Mouse (Mus musculus): ENCODE results near the gene Tatdn3.

The Tatdn3 gene

GRCm38 (mm10) chr1:191062781-191063485, at the start of gene Tatdn3, which contains the start of gene Nsl1:
TSS of gene Tatdn3 (minus strand) at chr1:191062932.
TSS of gene Nsl1 (plus strand) at chr1:191063012.
- DNase-seq (ENCODE audit: low spot score in 2 of 2): peak; percentile 83 to 95

- DNase-seq (ENCODE audit: low spot score in 2 of 2): no peak
Measured at GRCm38 (mm10) chr1:191111146-191111545, 48.4 kb upstream of the Tatdn3 start.

- no peak for DNase-seq (ENCODE audit: low spot score in 2 of 2)
Measured at GRCm38 (mm10) chr1:191109907-191110306, 47.2 kb upstream of the Tatdn3 start.

DNA sequence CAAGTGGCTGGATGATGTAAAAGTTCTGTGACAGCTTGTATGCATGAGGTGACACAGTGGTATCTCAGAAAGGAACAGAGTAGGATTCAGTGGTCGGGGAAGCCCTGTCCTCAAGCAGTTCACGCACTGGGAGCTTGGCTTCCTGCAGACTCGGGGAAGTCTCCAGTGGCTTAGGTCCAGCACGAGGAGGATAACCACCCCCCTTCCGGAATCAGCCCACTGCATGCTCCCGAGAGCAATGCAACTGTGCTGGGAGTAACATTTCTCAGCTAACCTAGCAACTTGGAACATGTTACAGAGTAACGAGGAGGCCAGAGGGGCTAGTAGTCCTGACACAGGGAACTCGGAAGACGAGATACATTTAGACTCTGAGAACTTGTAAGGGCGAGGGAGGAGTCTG, 44.6 kb upstream of the Tatdn3 start:
- no peak for DNase-seq (ENCODE audit: low spot score in 2 of 2)

DNA sequence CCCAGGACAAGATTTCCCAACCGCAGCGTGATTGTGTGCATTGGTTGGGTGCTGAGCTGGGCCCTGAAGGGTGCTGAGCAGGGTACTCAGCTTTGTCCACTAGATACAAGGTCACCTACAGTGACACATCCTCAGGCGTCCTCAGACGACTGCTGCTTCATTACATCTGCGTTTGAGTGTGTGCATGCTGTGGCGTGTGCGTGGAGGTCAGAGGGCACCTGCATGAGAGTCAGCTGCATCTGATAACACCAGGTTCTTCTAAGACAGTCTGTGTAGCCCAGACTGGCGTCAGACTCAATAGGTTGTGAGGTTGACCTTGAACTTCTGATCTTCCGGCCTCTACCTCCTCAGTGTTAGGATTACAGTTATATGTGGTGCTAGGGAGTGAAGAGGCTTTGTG, 42.5 kb upstream of the Tatdn3 start:
- DNase-seq (ENCODE audit: low spot score in 2 of 2): no peak

DNA sequence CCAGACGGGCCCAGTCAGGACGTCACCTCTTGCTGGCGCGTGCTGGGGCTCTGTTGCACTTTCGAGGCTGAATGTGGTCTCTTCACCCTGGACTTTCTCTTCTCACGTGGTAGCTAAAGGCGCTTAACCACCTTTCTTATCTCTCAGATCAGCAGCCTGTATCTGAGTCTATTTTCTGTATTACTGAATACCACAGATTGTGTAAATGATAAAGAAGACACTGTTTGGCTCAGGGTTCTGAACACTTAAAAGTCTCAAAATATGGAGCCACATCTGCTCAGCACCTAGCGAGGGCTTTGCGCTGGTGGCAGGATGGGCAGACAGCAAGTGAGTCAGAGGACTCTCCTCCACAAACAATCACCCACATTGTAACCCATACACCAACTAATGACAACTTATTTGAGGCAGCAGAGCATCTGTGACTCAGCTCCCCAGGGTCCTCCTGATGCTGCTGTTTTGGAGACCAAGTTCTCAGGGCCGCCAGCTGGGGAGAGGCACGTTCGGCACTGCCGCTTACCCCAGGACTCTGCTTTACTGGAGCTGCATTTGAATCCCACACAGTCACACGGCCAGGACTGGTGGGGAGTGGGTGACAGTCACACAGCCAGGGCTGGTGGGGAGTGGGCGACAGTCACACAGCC, 40.1 kb upstream of the Tatdn3 start:
- no peak for DNase-seq (ENCODE audit: low spot score in 2 of 2)

DNA sequence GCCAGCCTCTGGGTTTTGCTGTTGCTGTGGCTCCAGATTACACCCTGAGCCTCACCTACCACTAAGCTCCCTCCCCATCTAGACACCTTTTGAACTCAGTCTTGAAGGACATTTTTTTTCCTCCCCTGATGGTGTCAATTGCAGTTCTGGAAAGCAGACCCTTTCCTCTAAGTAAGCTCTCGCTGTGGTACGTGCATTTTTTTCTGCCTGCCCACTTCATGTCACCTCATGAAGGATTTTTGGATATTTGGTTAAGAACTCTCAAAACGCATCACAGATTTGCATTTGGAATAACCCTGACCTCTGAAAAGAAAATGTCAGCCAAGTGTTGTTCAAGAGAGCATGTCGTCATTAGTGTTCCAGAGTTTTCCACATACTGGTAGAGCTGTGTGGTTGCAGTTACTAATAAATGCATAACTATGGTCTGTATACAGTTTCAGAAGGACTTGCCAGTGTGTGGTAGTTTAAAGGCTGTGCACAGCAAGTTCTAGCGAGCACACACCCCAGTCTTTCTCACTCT, 37.1 kb upstream of the Tatdn3 start:
- DNase-seq (ENCODE audit: low spot score in 2 of 2): no peak

DNA sequence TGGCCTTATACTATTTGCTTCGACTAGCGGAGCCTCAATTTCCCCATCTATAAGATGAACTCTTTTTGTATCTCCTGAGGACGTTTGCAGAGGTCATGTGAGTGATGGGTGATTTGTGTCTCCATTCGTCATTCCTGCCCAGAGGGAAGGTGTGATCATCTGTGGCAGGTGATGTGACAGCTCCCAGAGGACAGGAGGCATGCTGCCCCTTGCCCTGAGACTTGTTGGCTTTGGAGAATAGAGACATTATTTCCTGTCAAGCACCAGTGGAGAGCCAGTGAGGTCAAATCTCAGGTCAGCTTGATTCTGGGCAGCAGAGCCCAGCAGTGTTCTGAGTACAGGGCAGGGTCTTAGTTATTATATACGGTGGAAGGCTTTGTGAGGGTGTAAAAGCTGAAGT, 36.4 kb upstream of the Tatdn3 start:
- DNase-seq (ENCODE audit: low spot score in 2 of 2): no peak

GRCm38 (mm10) chr1:191097802-191098747, 35.3 kb upstream of the Tatdn3 start, which contains the start of gene Batf3:
TSS of gene Batf3 (plus strand) at chr1:191097847.
- DNase-seq (ENCODE audit: low spot score in 2 of 2): peak in 1 of 2 experiments; percentile 33

- peak in 1 of 2 experiments; percentile 25 for DNase-seq (ENCODE audit: low spot score in 2 of 2)
Measured at GRCm38 (mm10) chr1:191096871-191097681, 34.3 kb upstream of the Tatdn3 start.

GRCm38 (mm10) chr1:191095019-191095418, 32.3 kb upstream of the Tatdn3 start:
- no peak for DNase-seq (ENCODE audit: low spot score in 2 of 2)

GRCm38 (mm10) chr1:191093578-191093977, 30.8 kb upstream of the Tatdn3 start:
- DNase-seq (ENCODE audit: low spot score in 2 of 2): no peak

DNA sequence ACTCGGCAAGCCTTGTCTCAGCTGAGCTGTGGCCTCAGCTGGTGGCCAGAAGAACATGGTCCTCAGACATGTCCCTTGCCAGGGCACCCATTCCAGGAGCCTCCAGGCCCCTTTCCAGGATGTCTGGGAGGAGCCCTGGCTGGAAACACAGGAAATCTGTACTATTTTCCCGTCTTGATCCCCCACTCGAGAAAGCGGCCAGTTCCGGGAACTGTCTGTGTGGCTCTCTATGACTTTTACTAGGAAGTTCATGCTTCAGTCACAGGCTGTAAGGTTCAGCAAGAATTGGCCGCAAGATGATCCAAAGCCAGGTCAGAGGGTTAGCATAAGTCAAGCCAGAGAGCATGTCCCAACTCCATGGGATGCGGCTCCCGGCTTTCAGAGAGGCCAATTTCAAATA, 29.3 kb upstream of the Tatdn3 start:
- DNase-seq (ENCODE audit: low spot score in 2 of 2): no peak

- no peak for DNase-seq (ENCODE audit: low spot score in 2 of 2)
Measured at GRCm38 (mm10) chr1:191089355-191089754, 26.6 kb upstream of the Tatdn3 start.

GRCm38 (mm10) chr1:191087955-191088354, 25.2 kb upstream of the Tatdn3 start:
- no peak for DNase-seq (ENCODE audit: low spot score in 2 of 2)

GRCm38 (mm10) chr1:191086960-191087359, 24.2 kb upstream of the Tatdn3 start:
- DNase-seq (ENCODE audit: low spot score in 2 of 2): no peak

- DNase-seq (ENCODE audit: low spot score in 2 of 2): no peak
Measured at GRCm38 (mm10) chr1:191086304-191086878, 23.7 kb upstream of the Tatdn3 start.

DNA sequence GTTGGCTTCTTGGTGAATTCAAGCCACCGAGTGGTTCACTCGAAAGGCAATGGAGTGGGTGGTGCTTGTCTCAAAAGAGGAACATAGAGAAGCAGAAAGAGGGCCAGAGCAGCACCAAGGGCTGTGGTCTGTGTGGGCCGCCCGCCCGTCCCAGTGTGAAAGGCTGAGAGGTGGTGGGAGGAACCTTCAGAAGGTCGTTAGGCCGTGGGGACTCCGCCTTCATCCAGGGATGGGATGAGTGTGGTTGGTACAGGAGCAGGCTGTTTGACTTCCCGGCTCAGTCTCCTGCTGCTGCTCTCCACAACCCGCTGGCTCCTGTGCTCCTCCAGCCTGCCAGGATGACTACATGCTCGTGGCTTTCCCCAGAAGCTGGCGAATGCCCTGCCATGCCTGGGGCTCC, 22.9 kb upstream of the Tatdn3 start:
- DNase-seq (ENCODE audit: low spot score in 2 of 2): no peak

DNA sequence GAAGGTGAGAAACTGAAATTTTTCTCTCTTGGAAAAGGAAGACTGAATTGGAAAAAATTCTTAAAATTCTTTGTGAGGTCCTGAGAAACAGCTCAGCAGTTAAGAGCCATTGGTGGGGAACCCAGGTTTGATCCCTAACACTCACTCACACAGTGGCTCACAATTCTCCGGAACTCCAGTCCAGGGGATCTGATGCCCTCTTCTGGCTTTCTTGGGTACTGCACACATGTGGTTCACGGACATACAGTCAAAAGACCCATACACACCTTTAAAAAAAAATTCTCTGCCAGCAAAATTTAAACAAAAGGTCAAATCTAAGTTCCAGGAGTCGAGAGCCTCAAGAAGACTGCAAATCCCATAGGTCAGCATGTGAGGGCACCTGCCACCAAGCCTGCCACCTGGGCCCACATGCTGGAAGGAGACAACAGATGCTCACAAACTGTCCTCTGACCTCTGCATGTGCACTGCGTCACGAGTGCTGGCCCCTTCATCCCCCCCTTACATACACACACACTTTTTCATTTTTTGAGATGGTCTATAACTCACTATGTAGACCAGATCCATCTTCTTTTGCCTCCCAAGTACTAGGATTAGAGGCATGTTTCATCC, 22.3 kb upstream of the Tatdn3 start:
- DNase-seq (ENCODE audit: low spot score in 2 of 2): no peak

GRCm38 (mm10) chr1:191083230-191083629, 20.5 kb upstream of the Tatdn3 start:
- no peak for DNase-seq (ENCODE audit: low spot score in 2 of 2)

Measured in urinary bladder, adult 18-20 months (tissue).